In genomic region chr14:25561716-25562115, GRCm38 (mm10) we compare ENCODE assay signal across 10 mouse cellular contexts.
A peak's percentile ranks its signal among the peaks of the same experiment; 100 is the strongest.
DNase-seq lines count a peak whose midpoint lies in the region; ATAC-seq and TF ChIP-seq lines count a peak whose summit lies in the region.
"Had no signal": no experiment of that assay in that cellular context is flagged by ENCODE, and none has a peak within 500 bp of the region (broad histone marks: within the 10 kb centered on the region; RNA-seq: fewer than 3 reads in every experiment).

No protein-coding gene starts in this region.

- DNase-seq in gastrocnemius, adult 2 months, result no peak
- no peak for DNase-seq in gastrocnemius, postnatal 36 days
- no peak for DNase-seq in kidney, adult 9 months
- peak; percentile 21 for DNase-seq in 3T3-L1 (ENCODE audit: low read depth, low spot score)
- peak; percentile 51 for DNase-seq in limb, embryonic 10.5 days (ENCODE audit: low spot score)
- no peak for DNase-seq in testis, postnatal 14 days (ENCODE audit: low spot score)
- no peak for DNase-seq in forebrain, embryonic 14.5 days (ENCODE audit: low spot score)
- DNase-seq: B cell, adult 2 months had no signal

- H3K27ac ChIP-seq in gastrocnemius, adult 2 months, result peak overlapping the region; percentile 16; the same call in 1 of the 2 replicates
- peak overlapping the region; percentile 35; the same call in 1 of the 2 replicates for H3K27ac ChIP-seq in kidney, embryonic 16.5 days (ENCODE audit: low read length)
- peak overlapping the region; percentile 64 for H3K27ac ChIP-seq in limb, embryonic 10.5 days
- H3K27ac ChIP-seq in forebrain, embryonic 14.5 days (ENCODE audit: low read depth, low read length), result no peak overlapping the region

- H3K9me3 ChIP-seq in kidney, embryonic 16.5 days (ENCODE audit: low read length), result no peaks in the 10 kb centered on the region
- no peaks in the 10 kb centered on the region for H3K9me3 ChIP-seq in limb, embryonic 10.5 days (replicated peaks)
- no peaks in the 10 kb centered on the region for H3K9me3 ChIP-seq in forebrain, embryonic 14.5 days (replicated peaks; ENCODE audit: control insufficient read depth, low read length)

- no peaks in the 10 kb centered on the region for H3K27me3 ChIP-seq in kidney, embryonic 16.5 days (ENCODE audit: insufficient read depth, low read length)
- no peaks in the 10 kb centered on the region for H3K27me3 ChIP-seq in limb, embryonic 10.5 days (ENCODE audit: low read depth, poor library complexity, severe bottlenecking)
- H3K27me3 ChIP-seq in forebrain, embryonic 14.5 days (replicated peaks; ENCODE audit: control insufficient read depth, insufficient read depth, low read length), result no peaks in the 10 kb centered on the region

- H3K9ac ChIP-seq in kidney, embryonic 16.5 days (replicated peaks; ENCODE audit: low read length), result 0 out of 2 replicates have a peak overlapping the region, but pooled peaks have one; percentile 18
- no peak overlapping the region for H3K9ac ChIP-seq in forebrain, embryonic 14.5 days (ENCODE audit: low read length)

- 0% methylated on average over 1 of the region's 1 CpGs for WGBS in kidney, embryonic 16.5 days
- WGBS in limb, embryonic 10.5 days, result 20% methylated on average over 1 of the region's 1 CpGs
- 88% methylated on average over 1 of the region's 1 CpGs for WGBS in forebrain, embryonic 14.5 days

- no peak overlapping the region for H3K4me3 ChIP-seq in gastrocnemius, adult 2 months
- no peak overlapping the region for H3K4me3 ChIP-seq in kidney, embryonic 16.5 days (ENCODE audit: low read length)
- H3K4me3 ChIP-seq in limb, embryonic 10.5 days, result no peak overlapping the region
- no peak overlapping the region for H3K4me3 ChIP-seq in forebrain, embryonic 14.5 days (ENCODE audit: low read depth, low read length)

- H3K36me3 ChIP-seq in kidney, embryonic 16.5 days (ENCODE audit: insufficient read depth, low read length), result peaks cover 3% of the 10 kb centered on the region; the same call in 1 of the 2 replicates
- peaks cover 58% of the 10 kb centered on the region for H3K36me3 ChIP-seq in limb, embryonic 10.5 days
- peaks cover 17% of the 10 kb centered on the region; the same call in 1 of the 2 replicates for H3K36me3 ChIP-seq in forebrain, embryonic 14.5 days (ENCODE audit: control insufficient read depth, insufficient read depth, low read length)

- peak; percentile 20; the same call in 1 of the 2 replicates for ATAC-seq in kidney, embryonic 16.5 days (ENCODE audit: low FRiP score, low TSS enrichment)
- ATAC-seq in forebrain, embryonic 14.5 days, result no peak

- intact Hi-C loops in gastrocnemius, adult 2 months (cut with DNase I), result loop anchor here (5.0 to 10.0 kb wide), 4 partner anchors 34 to 1067 kb away; no protein-coding TSS in a partner anchor
- intact Hi-C loops in gastrocnemius, postnatal 36 days (cut with DNase I), result loop anchor here (5.0 to 10.0 kb wide), 3 partner anchors 99 to 257 kb away; no protein-coding TSS in a partner anchor

- TF ChIP-seq CTCF in gastrocnemius, adult 2 months (IDR thresholded peaks at IDR 0.05), result no peak

- no peak overlapping the region for H3K4me2 ChIP-seq in kidney, embryonic 16.5 days (replicated peaks; ENCODE audit: low read depth, low read length)
- H3K4me2 ChIP-seq in forebrain, embryonic 14.5 days (ENCODE audit: low read length), result no peak overlapping the region
- H3K4me2 ChIP-seq: liver, embryonic 11.5 days had no signal

- H3K4me1 ChIP-seq in kidney, embryonic 16.5 days (ENCODE audit: insufficient read depth, low read length), result peaks cover 65% of the 10 kb centered on the region
- peaks cover 91% of the 10 kb centered on the region for H3K4me1 ChIP-seq in limb, embryonic 10.5 days
- peaks cover 22% of the 10 kb centered on the region for H3K4me1 ChIP-seq in forebrain, embryonic 14.5 days (ENCODE audit: control insufficient read depth, insufficient read depth, low read length)

Comparison
In these comparisons a context has a peak if more than half of its experiments do, and no peak if none do; other contexts are left out.
1. DNase-seq: peak in 3T3-L1 (single experiment) and limb, embryonic 10.5 days (single experiment); none in gastrocnemius, adult 2 months (single experiment), gastrocnemius, postnatal 36 days (0 of 2), kidney, adult 9 months (single experiment), testis, postnatal 14 days (single experiment) and forebrain, embryonic 14.5 days (single experiment).